Mouse (Mus musculus): ENCODE measurements around the gene Scube3.
"Not testable (repeated sequence)": the region's sequence is repeated elsewhere in the genome, so short reads cannot be mapped to it uniquely, and the experiment has no call there.

Scube3 gene

GRCm38 (mm10) chr17:28217721-28218649 lies 76.0 kb downstream of the Scube3 start:
- no peak for DNase-seq (ENCODE audit: low read depth, low spot score)

DNA sequence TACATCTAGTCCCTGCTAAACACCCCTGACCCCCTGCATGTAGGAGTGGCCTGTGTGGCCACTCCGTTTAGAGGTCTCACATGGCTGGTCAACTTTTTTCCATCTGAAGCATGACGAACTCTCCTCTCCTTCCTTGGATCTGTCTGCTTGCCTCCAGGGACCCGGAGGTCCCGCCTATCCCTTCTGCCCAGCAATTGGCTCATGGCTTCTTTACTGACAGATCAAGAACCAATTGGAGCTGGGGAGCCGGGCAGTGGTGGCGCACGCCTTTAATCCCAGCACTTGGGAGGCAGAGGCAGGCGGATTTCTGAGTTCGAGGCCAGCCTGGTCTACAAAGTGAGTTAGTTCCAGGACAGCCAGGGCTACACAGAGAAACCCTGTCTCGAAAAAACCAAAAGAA lies 80.5 kb downstream of the Scube3 start:
- DNase-seq (ENCODE audit: low read depth, low spot score), result not testable (repeated sequence)

GRCm38 (mm10) chr17:28223561-28224391 lies 81.8 kb downstream of the Scube3 start:
- DNase-seq (ENCODE audit: low read depth, low spot score), result peak; percentile 58

All from 3T3-L1 (cell line).